Mouse (Mus musculus) embryonic facial prominence, embryonic 11.5 days (tissue): ENCODE data around the gene Slc2a9. TPM values are rescaled to one million over a fixed set of nuclear protein-coding genes. Genes with fewer than 3 reads are reported as not detected.
A peak's percentile ranks its signal among the peaks of the same experiment; 100 is the strongest.

Experiments used
- ATAC-seq: fragments of 200-750 bp; cut with Nextera tagmentation; replicated peaks from 2 replicates; pipeline ENCODE4 v1.8.0; 2017; ENCODE audit warnings: low read depth; ENCODE audit not compliant: insufficient number of reproducible peaks, low FRiP score, low TSS enrichment
- DNase-seq: peaks from one replicate; pipeline ENCODE4 v3.0.0-alpha.2; 2015; ENCODE audit warnings: low spot score
- H3K27ac ChIP-seq: fragments of 300-500 bp; sonication (generic); replicated peaks from 2 replicates; pipeline ENCODE4 v1.5.1; 2014; ENCODE audit warnings: mild to moderate bottlenecking, low read depth, low read length, control low read depth
- H3K27me3 ChIP-seq: fragments of 300-500 bp; sonication (generic); 2 replicates; pipeline ENCODE4 v1.6.1; 2014; ENCODE audit warnings: mild to moderate bottlenecking, low read length, moderate library complexity, mixed read lengths; ENCODE audit not compliant: control insufficient read depth, insufficient read depth
- H3K36me3 ChIP-seq: fragments of 300-500 bp; sonication (generic); replicated peaks from 2 replicates; pipeline ENCODE4 v1.6.1; 2014; ENCODE audit warnings: low read depth, mild to moderate bottlenecking, low read length, moderate library complexity, mixed read lengths; ENCODE audit not compliant: control insufficient read depth, insufficient read depth
- H3K4me1 ChIP-seq: fragments of 300-500 bp; sonication (generic); 2 replicates; pipeline ENCODE4 v1.6.1; 2014; ENCODE audit warnings: low read length, mixed read lengths; ENCODE audit not compliant: control insufficient read depth, insufficient read depth
- H3K4me2 ChIP-seq: fragments of 300-500 bp; sonication (generic); 2 replicates; pipeline ENCODE4 v1.6.1; 2014; ENCODE audit warnings: low read depth, mild to moderate bottlenecking, control low read depth, low read length, moderate library complexity
- H3K4me3 ChIP-seq: fragments of 300-500 bp; sonication (generic); 2 replicates; pipeline ENCODE4 v1.5.1; 2014; ENCODE audit warnings: low read depth, low read length, control low read depth
- H3K9ac ChIP-seq: fragments of 300-500 bp; sonication (generic); replicated peaks from 2 replicates; pipeline ENCODE4 v1.6.1; 2014; ENCODE audit warnings: mild to moderate bottlenecking, control low read depth, low read length
- H3K9me3 ChIP-seq: fragments of 300-500 bp; sonication (generic); replicated peaks from 2 replicates; pipeline ENCODE4 v1.6.1; 2016; ENCODE audit warnings: mild to moderate bottlenecking, low read length, inconsistent platforms, mixed read lengths; ENCODE audit not compliant: control insufficient read depth
- WGBS: fragments of 180-500 bp; shearing (Covaris S2); extraction: QIAGEN DNeasy Blood & Tissue Kit; methylation state at CpG from one replicate; pipeline ENCODE4 v1.1.7; 2014; 5-methylcytosine and 5-hydroxymethylcytosine counted together
- polyA plus RNA-seq: library from polyadenylated mRNA; unstranded; fragments of >200 nt; fragmentation: Nextera tagmentation; extraction: Ambion mirVana; gene quantifications from 2 replicates; pipeline ENCODE4 v1.2.1, GENCODE M21; 2014

The Slc2a9 gene
- polyA plus RNA-seq, 1 experiment from 2014 or later: 0.46 TPM

DNA sequence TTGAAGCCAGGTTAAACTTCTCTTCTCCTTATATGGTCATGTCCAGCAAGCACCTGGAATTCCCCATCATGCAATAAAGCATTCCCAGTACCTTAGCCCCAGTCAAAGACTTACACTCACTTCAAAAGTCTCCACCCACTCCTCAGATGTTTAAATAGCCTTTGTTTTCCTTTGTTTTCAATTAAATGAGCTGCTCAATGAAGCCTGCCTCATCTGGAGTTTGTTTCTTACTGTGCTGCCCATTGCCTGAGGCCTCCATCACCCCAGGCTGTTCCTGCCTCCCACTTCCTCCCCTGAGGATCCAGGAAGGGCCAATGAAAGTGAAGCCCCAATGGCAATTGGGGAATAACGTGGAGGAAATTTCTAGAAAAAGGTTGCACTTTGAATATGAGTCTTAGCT is 17.9 kb upstream of the Slc2a9 start:
- Histone ChIP-seq H3K27ac (no peak overlapping the region), H3K4me3 (no peak overlapping the region), H3K27me3 (no peaks in the 10 kb centered on the region), H3K4me1 (no peaks in the 10 kb centered on the region), H3K36me3 (no peaks in the 10 kb centered on the region), H3K9me3 (no peaks in the 10 kb centered on the region), H3K9ac (no peak overlapping the region), H3K4me2 (no peak overlapping the region)
- WGBS: 32% methylated on average over 1 of the region's 1 CpGs
- no peak for ATAC-seq
- no peak for DNase-seq

- WGBS: 64% methylated on average over 6 of the region's 6 CpGs
- Histone ChIP-seq H3K4me1 (no peaks in the 10 kb centered on the region), H3K4me2 (no peak overlapping the region), H3K27ac (no peak overlapping the region), H3K4me3 (no peak overlapping the region), H3K9ac (no peak overlapping the region), H3K36me3 (no peaks in the 10 kb centered on the region), H3K9me3 (no peaks in the 10 kb centered on the region), H3K27me3 (no peaks in the 10 kb centered on the region)
- DNase-seq (peak; percentile 43), ATAC-seq (no peak)
Measured at GRCm38 (mm10) chr5:38516267-38516666, 13.3 kb upstream of the Slc2a9 start.

GRCm38 (mm10) chr5:38512991-38513390 is 10.0 kb upstream of the Slc2a9 start:
- ATAC-seq: no peak
- WGBS: 10% methylated on average over 2 of the region's 2 CpGs
- no peaks in the 10 kb centered on the region for H3K27me3 ChIP-seq
- H3K27ac ChIP-seq: no peak overlapping the region
- H3K4me1 ChIP-seq: no peaks in the 10 kb centered on the region
- H3K36me3 ChIP-seq: no peaks in the 10 kb centered on the region
- DNase-seq: peak; percentile 9
- H3K4me3 ChIP-seq: no peak overlapping the region
- H3K9ac ChIP-seq: no peak overlapping the region
- no peaks in the 10 kb centered on the region for H3K9me3 ChIP-seq
- H3K4me2 ChIP-seq: no peak overlapping the region

- Histone ChIP-seq H3K27me3 (no peaks in the 10 kb centered on the region), H3K4me2 (no peak overlapping the region), H3K4me1 (no peaks in the 10 kb centered on the region), H3K9ac (no peak overlapping the region), H3K9me3 (no peaks in the 10 kb centered on the region), H3K4me3 (no peak overlapping the region), H3K36me3 (no peaks in the 10 kb centered on the region), H3K27ac (no peak overlapping the region)
- DNase-seq: no peak
- 92% methylated on average over 4 of the region's 4 CpGs for WGBS
- ATAC-seq: no peak
Measured at GRCm38 (mm10) chr5:38509568-38509967, 6.6 kb upstream of the Slc2a9 start.

- ATAC-seq (no peak), DNase-seq (no peak)
- Histone ChIP-seq H3K27ac (no peak overlapping the region), H3K4me1 (no peaks in the 10 kb centered on the region), H3K36me3 (no peaks in the 10 kb centered on the region), H3K9me3 (no peaks in the 10 kb centered on the region), H3K9ac (no peak overlapping the region), H3K4me2 (no peak overlapping the region), H3K4me3 (no peak overlapping the region), H3K27me3 (no peaks in the 10 kb centered on the region)
- 41% methylated on average over 3 of the region's 3 CpGs for WGBS
Measured at GRCm38 (mm10) chr5:38505435-38505765, 2.5 kb upstream of the Slc2a9 start.

DNA sequence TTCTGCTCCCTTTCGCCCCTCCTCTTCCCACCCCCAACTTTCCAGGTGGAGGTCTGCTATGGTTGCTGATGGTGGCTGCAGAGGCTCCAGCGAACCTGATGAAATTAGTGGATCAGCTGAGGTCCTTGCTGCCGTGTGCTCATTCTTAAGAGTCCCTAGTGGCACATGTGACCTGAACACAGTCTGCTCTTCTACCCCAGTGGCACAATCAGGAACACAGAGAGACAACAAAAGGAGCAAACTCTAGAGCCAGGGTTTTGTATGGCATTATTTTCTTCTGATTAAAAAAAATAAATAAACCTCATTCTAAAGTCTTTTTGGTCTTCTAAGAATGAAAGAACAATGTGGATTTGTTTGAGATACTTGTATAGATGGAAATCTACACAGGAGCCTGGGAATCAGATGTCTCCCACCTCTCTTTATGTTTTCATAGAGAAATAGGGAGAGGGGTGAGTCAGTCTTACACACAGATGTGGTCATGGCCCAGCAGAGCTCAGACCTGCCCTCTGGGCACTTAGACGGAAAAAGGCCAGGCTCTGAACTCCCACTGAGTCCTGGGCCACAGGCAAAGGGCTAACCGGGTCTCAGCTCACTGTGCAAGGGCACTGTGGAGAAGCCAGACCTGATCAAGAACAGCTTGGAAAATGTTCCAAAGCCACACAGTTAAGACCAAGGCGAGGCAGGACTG is 1.9 kb upstream of the Slc2a9 start:
- DNase-seq (no peak), ATAC-seq (0 out of 2 replicates have a peak, but pooled peaks have one; percentile 23)
- no peak overlapping the region for H3K9ac ChIP-seq
- H3K4me1 ChIP-seq: no peaks in the 10 kb centered on the region
- H3K4me3 ChIP-seq: no peak overlapping the region
- H3K4me2 ChIP-seq: no peak overlapping the region
- H3K9me3 ChIP-seq: no peaks in the 10 kb centered on the region
- 44% methylated on average over 6 of the region's 6 CpGs for WGBS
- no peaks in the 10 kb centered on the region for H3K27me3 ChIP-seq
- H3K36me3 ChIP-seq: no peaks in the 10 kb centered on the region
- no peak overlapping the region for H3K27ac ChIP-seq

DNA sequence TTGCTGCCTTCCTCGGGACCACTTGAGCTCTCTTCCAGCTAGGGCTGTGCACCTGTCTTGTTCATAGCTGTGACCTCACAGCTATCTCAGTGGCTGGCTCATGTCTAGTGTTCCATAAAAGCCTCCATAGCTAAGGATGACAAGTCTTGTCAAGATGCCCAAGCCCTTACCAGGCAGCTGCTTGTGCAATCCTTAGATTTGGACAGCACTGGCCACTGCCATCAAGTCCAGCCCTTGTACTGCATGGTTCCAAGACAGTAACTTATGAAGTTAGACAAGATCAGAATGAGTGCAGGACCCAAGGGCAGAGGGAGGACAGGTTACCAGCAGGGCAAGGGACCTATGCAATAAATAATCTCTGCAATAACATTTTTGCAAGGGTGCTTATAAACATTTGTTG is 1.2 kb upstream of the Slc2a9 start:
- H3K36me3 ChIP-seq: no peaks in the 10 kb centered on the region
- H3K4me2 ChIP-seq: no peak overlapping the region
- no peak overlapping the region for H3K9ac ChIP-seq
- ATAC-seq (no peak), DNase-seq (no peak)
- no peaks in the 10 kb centered on the region for H3K4me1 ChIP-seq
- H3K27me3 ChIP-seq: no peaks in the 10 kb centered on the region
- H3K4me3 ChIP-seq: no peak overlapping the region
- 88% methylated on average over 1 of the region's 1 CpGs for WGBS
- H3K27ac ChIP-seq: no peak overlapping the region
- H3K9me3 ChIP-seq: no peaks in the 10 kb centered on the region

GRCm38 (mm10) chr5:38500043-38500442 is 2.9 kb downstream of the Slc2a9 start:
- Histone ChIP-seq H3K4me3 (no peak overlapping the region), H3K27me3 (no peaks in the 10 kb centered on the region), H3K9ac (no peak overlapping the region), H3K27ac (no peak overlapping the region), H3K36me3 (no peaks in the 10 kb centered on the region), H3K4me2 (no peak overlapping the region), H3K9me3 (no peaks in the 10 kb centered on the region), H3K4me1 (no peaks in the 10 kb centered on the region)
- 88% methylated on average over 8 of the region's 8 CpGs for WGBS
- DNase-seq: no peak
- no peak for ATAC-seq
